Mouse (Mus musculus) forebrain, embryonic 16.5 days (tissue): ENCODE measurements around the gene Lrp3. TPM values are rescaled to one million over a fixed set of nuclear protein-coding genes. Genes with fewer than 3 reads are reported as not detected.

Experiments
- ATAC-seq: fragments of 200-750 bp; cut with Nextera tagmentation; 2 replicates; pipeline ENCODE4 v1.8.0; 2017; ENCODE audit warnings: mild to moderate bottlenecking, moderate library complexity
- H3K27ac ChIP-seq: fragments of 300-500 bp; sonication (generic); 2 replicates; pipeline ENCODE4 v1.5.1; 2014; ENCODE audit warnings: low read length, control low read depth
- H3K27me3 ChIP-seq: fragments of 300-500 bp; sonication (generic); replicated peaks from 2 replicates; pipeline ENCODE4 v1.6.1; 2014; ENCODE audit warnings: low read length; ENCODE audit not compliant: control insufficient read depth, insufficient read depth
- H3K36me3 ChIP-seq: fragments of 300-500 bp; sonication (generic); 2 replicates; pipeline ENCODE4 v1.6.1; 2014; ENCODE audit not compliant: control insufficient read depth, insufficient read depth
- H3K4me1 ChIP-seq: fragments of 300-500 bp; sonication (generic); replicated peaks from 2 replicates; pipeline ENCODE4 v1.6.1; 2014; ENCODE audit warnings: low read length; ENCODE audit not compliant: control insufficient read depth, insufficient read depth
- H3K4me2 ChIP-seq: fragments of 300-500 bp; sonication (generic); 2 replicates; pipeline ENCODE4 v1.6.1; 2014; ENCODE audit warnings: mild to moderate bottlenecking, low read length, control low read depth
- H3K4me3 ChIP-seq: fragments of 300-500 bp; sonication (generic); replicated peaks from 2 replicates; pipeline ENCODE4 v1.5.1; 2014; ENCODE audit warnings: mild to moderate bottlenecking, low read length, control low read depth
- H3K9ac ChIP-seq: fragments of 300-500 bp; sonication (generic); replicated peaks from 2 replicates; pipeline ENCODE4 v1.6.1; 2014; ENCODE audit warnings: low read depth, low read length, control low read depth
- H3K9me3 ChIP-seq: fragments of 300-500 bp; sonication (generic); 2 replicates; pipeline ENCODE4 v1.6.1; 2016; ENCODE audit warnings: low read length; ENCODE audit not compliant: control insufficient read depth
- WGBS: fragments of 180-500 bp; shearing (Covaris S2); extraction: QIAGEN DNeasy Blood & Tissue Kit; methylation state at CpG from one replicate; pipeline ENCODE4 v1.1.7; 2014; 5-methylcytosine and 5-hydroxymethylcytosine counted together
- polyA plus RNA-seq: library from polyadenylated mRNA; unstranded; fragments of >200 nt; fragmentation: Nextera tagmentation; extraction: Ambion mirVana; gene quantifications from 2 replicates; pipeline ENCODE4 v1.2.1, GENCODE M21; 2015

The Lrp3 gene
- polyA plus RNA-seq, 1 experiment from 2014 or later, result 27.3 TPM

GRCm38 (mm10) chr7:35171867-35172382 is 43.4 kb downstream of the Lrp3 start:
- Histone ChIP-seq H3K27me3 (no peaks in the 10 kb centered on the region), H3K4me1 (no peaks in the 10 kb centered on the region), H3K4me2 (0 out of 2 replicates have a peak overlapping the region, but pooled peaks have one; percentile 13), H3K9me3 (no peaks in the 10 kb centered on the region), H3K27ac (no peak overlapping the region), H3K36me3 (no peaks in the 10 kb centered on the region), H3K4me3 (no peak overlapping the region), H3K9ac (no peak overlapping the region)
- ATAC-seq, result peak; percentile 85
- WGBS, result 2% methylated on average over 16 of the region's 16 CpGs

GRCm38 (mm10) chr7:35169341-35169740 is 46.0 kb downstream of the Lrp3 start:
- Histone ChIP-seq H3K9ac (no peak overlapping the region), H3K4me3 (no peak overlapping the region), H3K36me3 (no peaks in the 10 kb centered on the region), H3K27ac (no peak overlapping the region), H3K4me1 (no peaks in the 10 kb centered on the region), H3K4me2 (no peak overlapping the region), H3K27me3 (no peaks in the 10 kb centered on the region), H3K9me3 (no peaks in the 10 kb centered on the region)
- WGBS, result 15% methylated on average over 6 of the region's 6 CpGs
- peak; percentile 34 for ATAC-seq

- WGBS, result 75% methylated on average over 2 of the region's 2 CpGs
- H3K27me3 ChIP-seq, result no peaks in the 10 kb centered on the region
- no peaks in the 10 kb centered on the region for H3K4me1 ChIP-seq
- H3K36me3 ChIP-seq, result no peaks in the 10 kb centered on the region
- ATAC-seq, result no peak
- H3K27ac ChIP-seq, result no peak overlapping the region
- H3K4me3 ChIP-seq, result no peak overlapping the region
- H3K9ac ChIP-seq, result no peak overlapping the region
- H3K9me3 ChIP-seq, result no peaks in the 10 kb centered on the region
- no peak overlapping the region for H3K4me2 ChIP-seq
Observed at GRCm38 (mm10) chr7:35167925-35168324, 47.4 kb downstream of the Lrp3 start.

- no peak for ATAC-seq
- Histone ChIP-seq H3K27ac (no peak overlapping the region), H3K4me2 (no peak overlapping the region), H3K4me1 (no peaks in the 10 kb centered on the region), H3K36me3 (no peaks in the 10 kb centered on the region), H3K27me3 (no peaks in the 10 kb centered on the region), H3K9ac (no peak overlapping the region), H3K9me3 (no peaks in the 10 kb centered on the region), H3K4me3 (no peak overlapping the region)
- WGBS, result 82% methylated on average over 5 of the region's 5 CpGs
Observed at GRCm38 (mm10) chr7:35166988-35167387, 48.3 kb downstream of the Lrp3 start.

- H3K4me2 ChIP-seq, result no peak overlapping the region
- H3K4me3 ChIP-seq, result no peak overlapping the region
- no peak overlapping the region for H3K27ac ChIP-seq
- 80% methylated on average over 6 of the region's 6 CpGs for WGBS
- ATAC-seq, result no peak
- H3K27me3 ChIP-seq, result no peaks in the 10 kb centered on the region
- no peaks in the 10 kb centered on the region for H3K9me3 ChIP-seq
- H3K9ac ChIP-seq, result no peak overlapping the region
- no peaks in the 10 kb centered on the region for H3K4me1 ChIP-seq
- no peaks in the 10 kb centered on the region for H3K36me3 ChIP-seq
Observed at GRCm38 (mm10) chr7:35164131-35164530, 51.2 kb downstream of the Lrp3 start.

GRCm38 (mm10) chr7:35163600-35163999 is 51.7 kb downstream of the Lrp3 start:
- 74% methylated on average over 7 of the region's 7 CpGs for WGBS
- H3K4me3 ChIP-seq, result no peak overlapping the region
- no peaks in the 10 kb centered on the region for H3K4me1 ChIP-seq
- no peak overlapping the region for H3K27ac ChIP-seq
- H3K36me3 ChIP-seq, result no peaks in the 10 kb centered on the region
- no peaks in the 10 kb centered on the region for H3K27me3 ChIP-seq
- H3K4me2 ChIP-seq, result no peak overlapping the region
- ATAC-seq, result no peak
- H3K9me3 ChIP-seq, result no peaks in the 10 kb centered on the region
- H3K9ac ChIP-seq, result no peak overlapping the region

GRCm38 (mm10) chr7:35162443-35162842 is 52.9 kb downstream of the Lrp3 start:
- Histone ChIP-seq H3K36me3 (no peaks in the 10 kb centered on the region), H3K9ac (no peak overlapping the region), H3K4me1 (no peaks in the 10 kb centered on the region), H3K27me3 (no peaks in the 10 kb centered on the region), H3K27ac (no peak overlapping the region), H3K4me2 (no peak overlapping the region), H3K4me3 (no peak overlapping the region), H3K9me3 (no peaks in the 10 kb centered on the region)
- 81% methylated on average over 6 of the region's 6 CpGs for WGBS
- ATAC-seq, result no peak

- Histone ChIP-seq H3K27me3 (no peaks in the 10 kb centered on the region), H3K9me3 (no peaks in the 10 kb centered on the region), H3K9ac (no peak overlapping the region), H3K4me2 (no peak overlapping the region), H3K4me1 (no peaks in the 10 kb centered on the region), H3K36me3 (no peaks in the 10 kb centered on the region), H3K27ac (no peak overlapping the region), H3K4me3 (no peak overlapping the region)
- ATAC-seq, result no peak
- 78% methylated on average over 3 of the region's 3 CpGs for WGBS
Observed at GRCm38 (mm10) chr7:35157512-35157911, 57.8 kb downstream of the Lrp3 start.

GRCm38 (mm10) chr7:35156561-35157477 is 58.5 kb downstream of the Lrp3 start:
- Histone ChIP-seq H3K36me3 (no peaks in the 10 kb centered on the region), H3K27ac (no peak overlapping the region), H3K4me2 (no peak overlapping the region), H3K9ac (no peak overlapping the region), H3K4me1 (no peaks in the 10 kb centered on the region), H3K4me3 (no peak overlapping the region), H3K9me3 (no peaks in the 10 kb centered on the region), H3K27me3 (no peaks in the 10 kb centered on the region)
- ATAC-seq, result no peak
- WGBS, result 80% methylated on average over 16 of the region's 16 CpGs
